Mouse (Mus musculus): ENCODE results near the gene Aebp1. TPM values are rescaled to one million over a fixed set of nuclear protein-coding genes. Genes with fewer than 3 reads are reported as not detected.

Gene Aebp1
- polyA plus RNA-seq, 1 experiment from 2014 or later: 51.5 TPM

- H3K27ac ChIP-seq (replicated peaks): peak overlapping the region; percentile 70
- H3K4me2 ChIP-seq (replicated peaks): peak overlapping the region; percentile 64
- H3K4me1 ChIP-seq: peaks cover 29% of the 10 kb centered on the region
- H3K9me3 ChIP-seq: no peaks in the 10 kb centered on the region
- WGBS: 13% methylated on average over 3 of the region's 3 CpGs
- ATAC-seq (ENCODE audit: low FRiP score, low read depth): peak; percentile 17; the same call in 1 of the 2 replicates
- peaks cover 57% of the 10 kb centered on the region for H3K27me3 ChIP-seq
- H3K36me3 ChIP-seq: no peaks in the 10 kb centered on the region
- H3K9ac ChIP-seq (replicated peaks): peak overlapping the region; percentile 50; the same call in 1 of the 2 replicates
- peak overlapping the region; percentile 42 for H3K4me3 ChIP-seq
Observed at GRCm38 (mm10) chr11:5901320-5901719, 39.6 kb downstream of the Aebp1 start.

- peaks cover 51% of the 10 kb centered on the region for H3K27me3 ChIP-seq
- WGBS: under 1% methylated on average over 32 of the region's 32 CpGs
Observed at GRCm38 (mm10) chr11:5901950-5902349, 40.2 kb downstream of the Aebp1 start.

GRCm38 (mm10) chr11:5902390-5902789 lies 40.6 kb downstream of the Aebp1 start:
- H3K9me3 ChIP-seq: no peaks in the 10 kb centered on the region
- H3K27ac ChIP-seq (replicated peaks): peak overlapping the region; percentile 70
- H3K36me3 ChIP-seq: no peaks in the 10 kb centered on the region
- peak overlapping the region; percentile 64 for H3K4me2 ChIP-seq (replicated peaks)
- peaks cover 47% of the 10 kb centered on the region for H3K27me3 ChIP-seq
- peak overlapping the region; percentile 50; the same call in 1 of the 2 replicates for H3K9ac ChIP-seq (replicated peaks)
- ATAC-seq (ENCODE audit: low FRiP score, low read depth): peak; percentile 18; the same call in 1 of the 2 replicates
- peaks cover 25% of the 10 kb centered on the region for H3K4me1 ChIP-seq
- WGBS: 7% methylated on average over 6 of the region's 6 CpGs
- H3K4me3 ChIP-seq: peak overlapping the region; percentile 42

More at GRCm38 (mm10) chr11:5901950-5902349, 40.2 kb downstream of the Aebp1 start:
- ATAC-seq (ENCODE audit: low FRiP score, low read depth): peak; percentile 81
- Histone ChIP-seq H3K27ac (replicated peaks) (peak overlapping the region; percentile 70), H3K9ac (replicated peaks) (peak overlapping the region; percentile 50; the same call in 1 of the 2 replicates), H3K9me3 (no peaks in the 10 kb centered on the region), H3K4me3 (peak overlapping the region; percentile 42), H3K4me1 (peaks cover 29% of the 10 kb centered on the region), H3K36me3 (no peaks in the 10 kb centered on the region), H3K4me2 (replicated peaks) (peak overlapping the region; percentile 64)

GRCm38 (mm10) chr11:5903844-5904243 lies 42.1 kb downstream of the Aebp1 start:
- 95% methylated on average over 2 of the region's 2 CpGs for WGBS
- Histone ChIP-seq H3K27me3 (peaks cover 32% of the 10 kb centered on the region), H3K9me3 (no peaks in the 10 kb centered on the region), H3K36me3 (no peaks in the 10 kb centered on the region), H3K27ac (replicated peaks) (no peak overlapping the region), H3K4me2 (replicated peaks) (no peak overlapping the region), H3K4me1 (peaks cover 17% of the 10 kb centered on the region), H3K9ac (replicated peaks) (no peak overlapping the region), H3K4me3 (no peak overlapping the region)
- ATAC-seq (ENCODE audit: low FRiP score, low read depth): no peak

GRCm38 (mm10) chr11:5904357-5904756 lies 42.6 kb downstream of the Aebp1 start:
- H3K27ac ChIP-seq (replicated peaks): no peak overlapping the region
- H3K27me3 ChIP-seq: peaks cover 27% of the 10 kb centered on the region
- WGBS: 89% methylated on average over 19 of the region's 19 CpGs
- H3K9ac ChIP-seq (replicated peaks): no peak overlapping the region
- H3K9me3 ChIP-seq: no peaks in the 10 kb centered on the region
- H3K4me3 ChIP-seq: no peak overlapping the region
- no peak for ATAC-seq (ENCODE audit: low FRiP score, low read depth)
- peaks cover 17% of the 10 kb centered on the region for H3K4me1 ChIP-seq
- H3K36me3 ChIP-seq: no peaks in the 10 kb centered on the region
- no peak overlapping the region for H3K4me2 ChIP-seq (replicated peaks)

- peaks cover 17% of the 10 kb centered on the region for H3K4me1 ChIP-seq
- WGBS: 93% methylated on average over 6 of the region's 6 CpGs
Observed at GRCm38 (mm10) chr11:5904871-5905270, 43.1 kb downstream of the Aebp1 start.

GRCm38 (mm10) chr11:5905778-5906518 lies 44.2 kb downstream of the Aebp1 start:
- no peak overlapping the region for H3K27ac ChIP-seq (replicated peaks)
- no peak overlapping the region for H3K9ac ChIP-seq (replicated peaks)
- no peak overlapping the region for H3K4me3 ChIP-seq
- H3K9me3 ChIP-seq: no peaks in the 10 kb centered on the region
- H3K4me1 ChIP-seq: peaks cover 17% of the 10 kb centered on the region
- no peak for ATAC-seq (ENCODE audit: low FRiP score, low read depth)
- no peak overlapping the region for H3K4me2 ChIP-seq (replicated peaks)
- WGBS: 89% methylated on average over 10 of the region's 10 CpGs
- H3K36me3 ChIP-seq: no peaks in the 10 kb centered on the region
- H3K27me3 ChIP-seq: peaks cover 19% of the 10 kb centered on the region

More at GRCm38 (mm10) chr11:5904871-5905270, 43.1 kb downstream of the Aebp1 start:
- no peak for ATAC-seq (ENCODE audit: low FRiP score, low read depth)
- peaks cover 24% of the 10 kb centered on the region for H3K27me3 ChIP-seq
- no peaks in the 10 kb centered on the region for H3K36me3 ChIP-seq
- no peak overlapping the region for H3K4me3 ChIP-seq
- H3K4me2 ChIP-seq (replicated peaks): no peak overlapping the region
- no peak overlapping the region for H3K27ac ChIP-seq (replicated peaks)
- no peak overlapping the region for H3K9ac ChIP-seq (replicated peaks)
- H3K9me3 ChIP-seq: no peaks in the 10 kb centered on the region

GRCm38 (mm10) chr11:5907096-5907495 lies 45.3 kb downstream of the Aebp1 start:
- Histone ChIP-seq H3K9ac (replicated peaks) (no peak overlapping the region), H3K4me1 (peaks cover 7% of the 10 kb centered on the region), H3K4me3 (no peak overlapping the region), H3K27ac (replicated peaks) (no peak overlapping the region), H3K27me3 (peaks cover 12% of the 10 kb centered on the region), H3K36me3 (no peaks in the 10 kb centered on the region), H3K9me3 (no peaks in the 10 kb centered on the region), H3K4me2 (replicated peaks) (no peak overlapping the region)
- no peak for ATAC-seq (ENCODE audit: low FRiP score, low read depth)
- 43% methylated on average over 5 of the region's 5 CpGs for WGBS

GRCm38 (mm10) chr11:5908642-5909041 lies 46.9 kb downstream of the Aebp1 start:
- Histone ChIP-seq H3K4me3 (no peak overlapping the region), H3K4me1 (no peaks in the 10 kb centered on the region), H3K9me3 (no peaks in the 10 kb centered on the region), H3K27me3 (no peaks in the 10 kb centered on the region), H3K36me3 (no peaks in the 10 kb centered on the region), H3K4me2 (replicated peaks) (no peak overlapping the region), H3K27ac (replicated peaks) (no peak overlapping the region), H3K9ac (replicated peaks) (no peak overlapping the region)
- 87% methylated on average over 4 of the region's 4 CpGs for WGBS
- ATAC-seq (ENCODE audit: low FRiP score, low read depth): no peak

- Histone ChIP-seq H3K4me2 (replicated peaks) (no peak overlapping the region), H3K9ac (replicated peaks) (0 out of 2 replicates have a peak overlapping the region, but pooled peaks have one; percentile 31), H3K4me1 (no peaks in the 10 kb centered on the region), H3K4me3 (no peak overlapping the region), H3K27me3 (no peaks in the 10 kb centered on the region), H3K27ac (replicated peaks) (no peak overlapping the region), H3K9me3 (no peaks in the 10 kb centered on the region), H3K36me3 (no peaks in the 10 kb centered on the region)
- 21% methylated on average over 5 of the region's 5 CpGs for WGBS
- ATAC-seq (ENCODE audit: low FRiP score, low read depth): no peak
Observed at GRCm38 (mm10) chr11:5912635-5913034, 50.9 kb downstream of the Aebp1 start.

- no peak overlapping the region for H3K4me2 ChIP-seq (replicated peaks)
- no peaks in the 10 kb centered on the region for H3K4me1 ChIP-seq
- H3K9ac ChIP-seq (replicated peaks): no peak overlapping the region
- 70% methylated on average over 8 of the region's 8 CpGs for WGBS
- no peaks in the 10 kb centered on the region for H3K9me3 ChIP-seq
- no peak overlapping the region for H3K27ac ChIP-seq (replicated peaks)
- no peak overlapping the region for H3K4me3 ChIP-seq
- H3K36me3 ChIP-seq: no peaks in the 10 kb centered on the region
- ATAC-seq (ENCODE audit: low FRiP score, low read depth): no peak
- H3K27me3 ChIP-seq: no peaks in the 10 kb centered on the region
Observed at GRCm38 (mm10) chr11:5913256-5913655, 51.5 kb downstream of the Aebp1 start.

GRCm38 (mm10) chr11:5913936-5914335 lies 52.2 kb downstream of the Aebp1 start:
- no peak overlapping the region for H3K9ac ChIP-seq (replicated peaks)
- no peak overlapping the region for H3K4me3 ChIP-seq
- H3K4me1 ChIP-seq: no peaks in the 10 kb centered on the region
- no peaks in the 10 kb centered on the region for H3K27me3 ChIP-seq
- H3K9me3 ChIP-seq: no peaks in the 10 kb centered on the region
- H3K4me2 ChIP-seq (replicated peaks): no peak overlapping the region
- no peak for ATAC-seq (ENCODE audit: low FRiP score, low read depth)
- H3K27ac ChIP-seq (replicated peaks): no peak overlapping the region
- no peaks in the 10 kb centered on the region for H3K36me3 ChIP-seq
- 72% methylated on average over 4 of the region's 4 CpGs for WGBS
